Mouse (Mus musculus): ENCODE data around the gene Cttnbp2. TPM values are rescaled to one million over a fixed set of nuclear protein-coding genes. Genes with fewer than 3 reads are reported as not detected.

Gene Cttnbp2
- polyA plus RNA-seq, 1 experiment from 2014 or later, result 6.3 TPM

DNA sequence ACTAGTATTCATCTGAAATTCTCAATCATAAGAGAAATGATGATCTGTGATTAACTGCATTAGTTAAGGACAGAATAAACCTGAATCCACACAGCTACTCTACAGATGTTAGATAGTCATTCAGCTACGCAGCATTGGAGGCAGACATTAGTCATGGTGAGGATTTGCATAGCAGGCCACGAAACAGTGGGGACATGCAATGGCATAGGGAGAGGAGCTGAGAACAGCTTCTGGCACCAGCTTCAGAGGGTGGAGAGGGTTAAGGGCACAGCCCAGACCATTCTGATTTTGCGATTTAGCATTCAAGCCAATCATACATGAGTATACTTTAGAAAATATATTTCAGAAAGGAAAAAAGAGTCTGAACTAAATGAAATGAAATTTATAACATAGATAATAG lies 84.6 kb downstream of the Cttnbp2 start:
- 79% methylated on average over 3 of the region's 3 CpGs for WGBS
- Histone ChIP-seq H3K4me3 (ENCODE audit: low read depth, low read length) (no peak overlapping the region), H3K4me2 (replicated peaks; ENCODE audit: low read depth) (no peak overlapping the region), H3K27me3 (replicated peaks; ENCODE audit: control insufficient read depth, insufficient read depth, low read length) (no peaks in the 10 kb centered on the region), H3K4me1 (replicated peaks; ENCODE audit: control insufficient read depth, insufficient read depth, low read length) (no peaks in the 10 kb centered on the region), H3K36me3 (ENCODE audit: control insufficient read depth, insufficient read depth) (no peaks in the 10 kb centered on the region), H3K9me3 (ENCODE audit: control insufficient read depth) (no peaks in the 10 kb centered on the region), H3K27ac (ENCODE audit: low read depth, low read length) (no peak overlapping the region), H3K9ac (ENCODE audit: low read depth, low read length) (no peak overlapping the region)
- no peak for ATAC-seq
- no peak for TF ChIP-seq CTCF (IDR thresholded peaks at IDR 0.05; ENCODE audit: low read depth)

DNA sequence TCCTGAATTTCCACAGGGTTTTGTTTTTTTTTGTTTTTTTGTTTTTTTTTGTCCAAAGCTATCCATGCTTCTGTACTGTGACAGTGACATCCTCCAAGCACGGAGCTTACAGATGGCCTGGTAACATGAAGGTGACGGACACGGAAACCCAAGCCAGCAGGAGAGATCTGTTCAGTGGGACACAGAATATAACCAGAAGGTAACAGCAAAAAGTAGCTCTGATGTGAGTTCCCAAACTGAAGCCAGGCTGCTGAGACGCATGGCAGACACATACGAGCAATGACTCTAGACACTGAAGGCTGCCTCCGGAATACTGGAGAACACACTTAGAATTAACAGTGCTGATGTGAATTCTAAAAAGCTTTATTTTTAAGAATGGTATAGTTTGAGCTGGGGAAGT lies 89.8 kb downstream of the Cttnbp2 start:
- H3K9me3 ChIP-seq (ENCODE audit: control insufficient read depth), result no peaks in the 10 kb centered on the region
- no peaks in the 10 kb centered on the region for H3K4me1 ChIP-seq (replicated peaks; ENCODE audit: control insufficient read depth, insufficient read depth, low read length)
- no peak for TF ChIP-seq CTCF (IDR thresholded peaks at IDR 0.05; ENCODE audit: low read depth)
- no peak overlapping the region for H3K9ac ChIP-seq (ENCODE audit: low read depth, low read length)
- no peak overlapping the region for H3K4me2 ChIP-seq (replicated peaks; ENCODE audit: low read depth)
- no peak overlapping the region for H3K4me3 ChIP-seq (ENCODE audit: low read depth, low read length)
- no peaks in the 10 kb centered on the region for H3K27me3 ChIP-seq (replicated peaks; ENCODE audit: control insufficient read depth, insufficient read depth, low read length)
- ATAC-seq, result no peak
- no peaks in the 10 kb centered on the region for H3K36me3 ChIP-seq (ENCODE audit: control insufficient read depth, insufficient read depth)
- WGBS, result 87% methylated on average over 6 of the region's 6 CpGs
- no peak overlapping the region for H3K27ac ChIP-seq (ENCODE audit: low read depth, low read length)

GRCm38 (mm10) chr6:18424367-18424766 lies 90.3 kb downstream of the Cttnbp2 start:
- Histone ChIP-seq H3K9me3 (ENCODE audit: control insufficient read depth) (no peaks in the 10 kb centered on the region), H3K4me2 (replicated peaks; ENCODE audit: low read depth) (no peak overlapping the region), H3K36me3 (ENCODE audit: control insufficient read depth, insufficient read depth) (no peaks in the 10 kb centered on the region), H3K4me3 (ENCODE audit: low read depth, low read length) (no peak overlapping the region), H3K27ac (ENCODE audit: low read depth, low read length) (no peak overlapping the region), H3K27me3 (replicated peaks; ENCODE audit: control insufficient read depth, insufficient read depth, low read length) (no peaks in the 10 kb centered on the region), H3K4me1 (replicated peaks; ENCODE audit: control insufficient read depth, insufficient read depth, low read length) (no peaks in the 10 kb centered on the region), H3K9ac (ENCODE audit: low read depth, low read length) (no peak overlapping the region)
- no peak for ATAC-seq
- WGBS, result 91% methylated on average over 3 of the region's 3 CpGs
- no peak for TF ChIP-seq CTCF (IDR thresholded peaks at IDR 0.05; ENCODE audit: low read depth)

- no peak overlapping the region for H3K4me2 ChIP-seq (replicated peaks; ENCODE audit: low read depth)
- no peak for TF ChIP-seq CTCF (IDR thresholded peaks at IDR 0.05; ENCODE audit: low read depth)
- WGBS, result 85% methylated on average over 6 of the region's 6 CpGs
Measured at GRCm38 (mm10) chr6:18423112-18423511, 91.5 kb downstream of the Cttnbp2 start.

GRCm38 (mm10) chr6:18421561-18421960 lies 93.1 kb downstream of the Cttnbp2 start:
- Histone ChIP-seq H3K9ac (ENCODE audit: low read depth, low read length) (no peak overlapping the region), H3K27me3 (replicated peaks; ENCODE audit: control insufficient read depth, insufficient read depth, low read length) (no peaks in the 10 kb centered on the region), H3K36me3 (ENCODE audit: control insufficient read depth, insufficient read depth) (no peaks in the 10 kb centered on the region), H3K4me3 (ENCODE audit: low read depth, low read length) (no peak overlapping the region), H3K4me2 (replicated peaks; ENCODE audit: low read depth) (no peak overlapping the region), H3K9me3 (ENCODE audit: control insufficient read depth) (no peaks in the 10 kb centered on the region), H3K4me1 (replicated peaks; ENCODE audit: control insufficient read depth, insufficient read depth, low read length) (no peaks in the 10 kb centered on the region), H3K27ac (ENCODE audit: low read depth, low read length) (no peak overlapping the region)
- TF ChIP-seq CTCF (IDR thresholded peaks at IDR 0.05; ENCODE audit: low read depth), result no peak; the same call in 1 of the 2 replicates
- 57% methylated on average over 2 of the region's 2 CpGs for WGBS
- 0 out of 2 replicates have a peak, but pooled peaks have one; percentile 49 for ATAC-seq

More at GRCm38 (mm10) chr6:18423112-18423511, 91.5 kb downstream of the Cttnbp2 start:
- Histone ChIP-seq H3K4me1 (replicated peaks; ENCODE audit: control insufficient read depth, insufficient read depth, low read length) (no peaks in the 10 kb centered on the region), H3K36me3 (ENCODE audit: control insufficient read depth, insufficient read depth) (no peaks in the 10 kb centered on the region), H3K9me3 (ENCODE audit: control insufficient read depth) (no peaks in the 10 kb centered on the region), H3K27me3 (replicated peaks; ENCODE audit: control insufficient read depth, insufficient read depth, low read length) (no peaks in the 10 kb centered on the region), H3K4me3 (ENCODE audit: low read depth, low read length) (no peak overlapping the region), H3K27ac (ENCODE audit: low read depth, low read length) (no peak overlapping the region), H3K9ac (ENCODE audit: low read depth, low read length) (no peak overlapping the region)
- ATAC-seq, result no peak

- whole genome bisulfite sequencing, result 56% methylated on average over 9 of the region's 9 CpGs
Measured at GRCm38 (mm10) chr6:18420660-18421059, 94.0 kb downstream of the Cttnbp2 start.

More at GRCm38 (mm10) chr6:18420660-18421059, 94.0 kb downstream of the Cttnbp2 start:
- Histone ChIP-seq H3K4me3 (ENCODE audit: low read depth, low read length) (no peak overlapping the region), H3K4me2 (replicated peaks; ENCODE audit: low read depth) (no peak overlapping the region), H3K9me3 (ENCODE audit: control insufficient read depth) (no peaks in the 10 kb centered on the region), H3K9ac (ENCODE audit: low read depth, low read length) (no peak overlapping the region), H3K27ac (ENCODE audit: low read depth, low read length) (no peak overlapping the region), H3K27me3 (replicated peaks; ENCODE audit: control insufficient read depth, insufficient read depth, low read length) (no peaks in the 10 kb centered on the region), H3K36me3 (ENCODE audit: control insufficient read depth, insufficient read depth) (no peaks in the 10 kb centered on the region), H3K4me1 (replicated peaks; ENCODE audit: control insufficient read depth, insufficient read depth, low read length) (no peaks in the 10 kb centered on the region)
- TF ChIP-seq CTCF (IDR thresholded peaks at IDR 0.05; ENCODE audit: low read depth), result no peak
- no peak for ATAC-seq

Measured in intestine, postnatal 0 days (tissue).